Mouse (Mus musculus) lung, adult 10 weeks (tissue): Measurements from ENCODE around the gene Rcbtb2. TPM values are rescaled to one million over a fixed set of nuclear protein-coding genes. Genes with fewer than 3 reads are reported as not detected.

Experiments
- polyA plus RNA-seq: library from polyadenylated mRNA; stranded (reverse); fragments of 350-450 nt; fragmentation: Illumina TruSeq; extraction: RNeasy Lipid Tissue Mini Kit (QIAGEN cat#74804); gene quantifications from one replicate; pipeline ENCODE4 v1.2.3, GENCODE M21; 2014; ENCODE audit warnings: low read depth, low replicate concordance; ENCODE audit not compliant: insufficient read depth

Gene Rcbtb2
- 29.5 TPM for polyA plus RNA-seq

GRCm38 (mm10) chr14:73122923-73123278 is at the start of gene Rcbtb2:
TSS of gene Rcbtb2 (plus strand) at chr14:73123037.

GRCm38 (mm10) chr14:73237848-73238321 is 115.0 kb downstream of the Rcbtb2 start, which contains the start of gene Lpar6:
TSS of gene Lpar6 (plus strand) at chr14:73237895.

Other genes with a start within 250 kb of the Rcbtb2 start
- gene Cysltr2, start 73.9 kb upstream of the Rcbtb2 start, polyA plus RNA-seq = 2.7 TPM
- gene Lpar6, start 114.9 kb downstream of the Rcbtb2 start, polyA plus RNA-seq = 3.9 TPM
- gene Rb1, start 202.8 kb downstream of the Rcbtb2 start, polyA plus RNA-seq = 10.2 TPM